Comparison of ENCODE assay signal across 20 mouse cellular contexts in the genomic region with DNA sequence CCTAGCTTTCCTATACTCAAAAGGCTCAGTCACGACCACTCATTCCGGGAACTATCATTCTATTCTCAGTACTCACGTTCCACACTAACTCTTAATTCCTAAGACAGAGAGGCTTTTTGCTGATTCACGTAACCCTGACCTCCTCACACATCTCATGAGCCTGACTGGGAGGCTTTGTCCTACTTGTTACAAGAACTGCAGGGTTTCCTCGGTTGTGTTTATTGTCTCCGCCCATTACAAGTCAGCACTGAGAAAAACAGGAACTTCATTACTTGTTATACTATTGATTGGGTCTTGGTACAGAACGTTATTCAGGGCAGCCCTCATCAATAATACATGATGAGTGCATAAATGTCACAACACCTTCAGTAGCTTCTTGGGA. TPM values are rescaled to one million over a fixed set of nuclear protein-coding genes. Genes with fewer than 3 reads are reported as not detected.
DNase-seq lines count a peak whose midpoint lies in the region; ATAC-seq and TF ChIP-seq lines count a peak whose summit lies in the region.
"Had no signal": no experiment of that assay in that cellular context is flagged by ENCODE, and none has a peak within 500 bp of the region (broad histone marks: within the 10 kb centered on the region; RNA-seq: fewer than 3 reads in every experiment).

No protein-coding gene starts in this region.

- TF ChIP-seq EP300 in lung, postnatal 0 days (IDR thresholded peaks at IDR 0.05), result no peak
- TF ChIP-seq EP300 in MEL (IDR thresholded peaks at IDR 0.05; ENCODE audit: low read depth in 1 of 2, low read length in 2 of 2), result no peak

- ATAC-seq in lung, postnatal 0 days, result peak; percentile 53
- peak; percentile 70 for ATAC-seq in granulocyte monocyte progenitor cell, adult 5-6 weeks (replicated peaks; ENCODE audit: poor library complexity, severe bottlenecking)
- ATAC-seq: midbrain, embryonic 15.5 days; Patski had no signal

- H3K9me3 ChIP-seq in lung, postnatal 0 days (ENCODE audit: low read length), result no peaks in the 10 kb centered on the region
- no peaks in the 10 kb centered on the region for H3K9me3 ChIP-seq in MEL (replicated peaks; ENCODE audit: insufficient read depth, low read length)
- H3K9me3 ChIP-seq: heart, embryonic 10.5 days; hindbrain, embryonic 13.5 days; limb, embryonic 12.5 days; midbrain, embryonic 15.5 days had no signal

- H3K79me2 ChIP-seq in MEL (ENCODE audit: control insufficient read depth, insufficient read depth, low read length, poor library complexity), result peaks cover 11% of the 10 kb centered on the region; the same call in 1 of the 2 replicates

- no peak overlapping the region for H3K4me3 ChIP-seq in lung, postnatal 0 days (ENCODE audit: low read depth, low read length)
- H3K4me3 ChIP-seq in lung, adult 2 months (replicated peaks; ENCODE audit: extremely low read depth, low read depth, low read length), result no peak overlapping the region
- H3K4me3 ChIP-seq in MEL (ENCODE audit: control insufficient read depth in 1 of 2, insufficient read depth in 1 of 2, low read depth in 2 of 2, low read length in 2 of 2), result no peak overlapping the region
- H3K4me3 ChIP-seq: heart, embryonic 10.5 days; hindbrain, embryonic 13.5 days; limb, embryonic 12.5 days; midbrain, embryonic 15.5 days had no signal

- H3K4me2 ChIP-seq in lung, postnatal 0 days (replicated peaks; ENCODE audit: low read depth, low read length), result no peak overlapping the region
- H3K4me2 ChIP-seq: hindbrain, embryonic 13.5 days; limb, embryonic 12.5 days; midbrain, embryonic 15.5 days had no signal

- H3K27me3 ChIP-seq in lung, postnatal 0 days (replicated peaks; ENCODE audit: insufficient read depth, low read length), result no peaks in the 10 kb centered on the region
- H3K27me3 ChIP-seq in MEL (ENCODE audit: control insufficient read depth in 1 of 2, insufficient read depth in 2 of 2, low read length in 2 of 2), result no peaks in the 10 kb centered on the region
- H3K27me3 ChIP-seq: hindbrain, embryonic 13.5 days; limb, embryonic 12.5 days; midbrain, embryonic 15.5 days; Patski had no signal

- H3K4me1 ChIP-seq in lung, postnatal 0 days (ENCODE audit: insufficient read depth, low read depth, low read length), result no peaks in the 10 kb centered on the region
- peaks cover 9% of the 10 kb centered on the region for H3K4me1 ChIP-seq in lung, adult 2 months (ENCODE audit: control insufficient read depth, insufficient read depth, low read length)
- H3K4me1 ChIP-seq in MEL (ENCODE audit: control insufficient read depth in 1 of 2, insufficient read depth in 2 of 2, low read length in 2 of 2), result peaks cover 11 to 18% of the 10 kb centered on the region in 2 experiments
- H3K4me1 ChIP-seq: heart, embryonic 10.5 days; limb, embryonic 12.5 days; midbrain, embryonic 15.5 days had no signal

- DNase-seq in lung, postnatal 0 days (ENCODE audit: low spot score), result no peak
- DNase-seq in lung, adult 2 months, result no peak
- DNase-seq in MEL (ENCODE audit: low read depth, low spot score), result peak; percentile 47
- DNase-seq in natural killer cell, adult 2 months (ENCODE audit: low spot score in 2 of 2), result no peak
- DNase-seq in left cerebral cortex, adult 18-20 months (ENCODE audit: low spot score in 2 of 2), result no peak
- DNase-seq in right cerebral cortex, adult 2 months (ENCODE audit: low spot score in 2 of 2), result no peak
- DNase-seq: cerebellum, postnatal 14 days; gastrocnemius, postnatal 25 days; heart, postnatal 14 days; kidney, adult 11 months; kidney, postnatal 10 days; lung, postnatal 4 days; thymus, postnatal 25 days had no signal

- H3K9ac ChIP-seq in lung, postnatal 0 days (replicated peaks; ENCODE audit: low read depth), result no peak overlapping the region
- no peak overlapping the region for H3K9ac ChIP-seq in MEL (ENCODE audit: control insufficient read depth, low read depth, low read length, poor library complexity, severe bottlenecking)
- H3K9ac ChIP-seq: hindbrain, embryonic 13.5 days; limb, embryonic 12.5 days; liver, embryonic 14.5 days; midbrain, embryonic 15.5 days had no signal

- no peak for TF ChIP-seq CTCF in lung, postnatal 0 days (IDR thresholded peaks at IDR 0.05)
- no peak for TF ChIP-seq CTCF in lung, adult 2 months (IDR thresholded peaks at IDR 0.05; ENCODE audit: insufficient read depth, low read length)
- TF ChIP-seq CTCF in MEL (IDR thresholded peaks at IDR 0.05 in 2 of 3, conservative IDR thresholded peaks at IDR 0.05 in 1 of 3; ENCODE audit: control insufficient read depth in 1 of 3, insufficient read depth in 1 of 3, low read depth in 2 of 3, low read length in 3 of 3, poor library complexity in 1 of 3, severe bottlenecking in 1 of 3), result no peak

- no peak overlapping the region for H3K27ac ChIP-seq in lung, postnatal 0 days (ENCODE audit: low read length)
- H3K27ac ChIP-seq in MEL (ENCODE audit: control insufficient read depth, low read depth, low read length), result no peak overlapping the region
- H3K27ac ChIP-seq: heart, embryonic 10.5 days; hindbrain, embryonic 13.5 days; limb, embryonic 12.5 days; liver, embryonic 14.5 days; midbrain, embryonic 15.5 days had no signal

- 63% methylated on average over 7 of the region's 7 CpGs for WGBS in lung, postnatal 0 days
- 46% methylated on average over 7 of the region's 7 CpGs for WGBS in lung, adult 2 months

- no peak for TF ChIP-seq POLR2A in lung, adult 2 months (IDR thresholded peaks at IDR 0.05; ENCODE audit: borderline replicate concordance, extremely low read depth, low read depth, low read length)
- no peak for TF ChIP-seq POLR2A in MEL (IDR thresholded peaks at IDR 0.05; ENCODE audit: control insufficient read depth in 1 of 2, insufficient read depth in 1 of 2, low read depth in 1 of 2, low read length in 2 of 2, poor library complexity in 1 of 2)

- H3K36me3 ChIP-seq in lung, postnatal 0 days (ENCODE audit: insufficient read depth, low read length), result no peaks in the 10 kb centered on the region
- peaks cover 2 to 34% of the 10 kb centered on the region in 2 experiments for H3K36me3 ChIP-seq in MEL (ENCODE audit: control insufficient read depth in 1 of 2, insufficient read depth in 2 of 2, low read length in 2 of 2)
- H3K36me3 ChIP-seq: heart, embryonic 10.5 days; hindbrain, embryonic 13.5 days; midbrain, embryonic 15.5 days had no signal

- no peak for TF ChIP-seq RAD21 in MEL (IDR thresholded peaks at IDR 0.05; ENCODE audit: low read depth, low read length)

TF ChIP-seq in MEL, 35 proteins besides CTCF, POLR2A, EP300 and RAD21:
- TF ChIP-seq SIN3A (IDR thresholded peaks at IDR 0.05; ENCODE audit: low read length) (no peak), CHD2 (IDR thresholded peaks at IDR 0.05; ENCODE audit: low read length) (no peak), ZC3H11A (IDR thresholded peaks at IDR 0.05; ENCODE audit: low read depth, low read length) (no peak), MXI1 (IDR thresholded peaks at IDR 0.05; ENCODE audit: low read depth, low read length) (no peak), MAX (IDR thresholded peaks at IDR 0.05; ENCODE audit: low read length) (no peak)

RNA-seq across cellular contexts. Expression of gene Kcnmb4, which starts 39.6 kb away (rescaled TPM):
- 2.8 and 3.3 TPM in 2 replicates for polyA plus RNA-seq in lung, postnatal 0 days (2015; fragmentation: Nextera tagmentation; extraction: Ambion mirVana)
- 11.3 and 15.3 TPM in 2 replicates for polyA plus RNA-seq in lung, adult 2 months (2012; rRNA removed)
- total RNA-seq in MEL (2012; rRNA removed), result not detected in 2 replicates
- polyA plus RNA-seq in MEL (2012; ENCODE audit: insufficient read depth in 1 of 2, insufficient read length in 2 of 2, low read depth in 1 of 2, low replicate concordance in 2 of 2, missing spikeins in 1 of 2), result not detected
- not detected in 2 replicates for total RNA-seq in granulocyte monocyte progenitor cell, adult 5-6 weeks (2014; fragmentation: Nextera tagmentation)
- not detected in 2 replicates for total RNA-seq in granulocyte monocyte progenitor cell, adult 5-6 weeks (2017)
- total RNA-seq in left cerebral cortex, adult 18-20 months (2021), result 10 to 100 TPM; 86.4 to 96.8 TPM

Comparison
In these comparisons a context has a peak if more than half of its experiments do, and no peak if none do; other contexts are left out.
1. RNA of gene Kcnmb4, which starts 39.6 kb away (total RNA-seq): 86.4 to 96.8 TPM in left cerebral cortex, adult 18-20 months; not detected in MEL and not detected in granulocyte monocyte progenitor cell, adult 5-6 weeks; every median in the first group is over 10 times any median in the second.